Mouse (Mus musculus): Measurements from ENCODE around the gene Wdr73.

DNA sequence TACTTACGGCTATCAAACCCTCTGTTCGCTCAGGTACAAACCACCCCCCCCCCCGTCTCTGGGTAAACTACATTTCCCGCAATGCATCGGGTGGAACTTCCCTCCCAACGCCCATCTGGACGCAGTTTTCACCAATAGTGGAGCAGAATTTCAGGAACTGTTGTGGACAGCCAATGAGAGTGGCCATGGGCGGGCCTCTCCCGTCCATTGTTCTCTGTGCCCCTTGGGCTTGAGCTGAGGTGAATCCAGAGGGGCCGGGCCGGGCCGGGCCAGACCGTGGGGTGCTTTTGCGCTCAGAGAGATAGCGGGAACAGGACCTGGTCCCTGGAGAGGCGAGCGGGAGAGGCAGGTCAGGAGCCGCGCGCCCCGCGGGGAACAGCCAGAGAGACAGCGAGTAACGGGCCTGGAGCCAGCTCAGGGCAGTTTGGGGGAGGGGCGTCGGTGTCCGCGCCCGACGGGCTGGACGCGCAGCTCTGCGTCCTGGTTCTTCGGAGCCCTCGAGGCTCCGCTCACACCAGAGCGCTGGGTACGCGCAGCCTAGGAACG, 40.3 kb downstream of the Wdr73 start, which contains the start of gene Zscan2:
- TF ChIP-seq POLR2A (IDR thresholded peaks at IDR 0.05; ENCODE audit: insufficient read depth, low read depth, low read length) = peak; percentile 70
- no peak for TF ChIP-seq CTCF (IDR thresholded peaks at IDR 0.05)
- TF ChIP-seq EP300 (IDR thresholded peaks at IDR 0.05; ENCODE audit: insufficient read depth, low read depth, low read length) = no peak
